Mouse (Mus musculus) kidney, postnatal 25 days (tissue): ENCODE measurements around the gene Rae1.

Experiments
- DNase-seq, 2 experiments: peaks; one replicate each; pipeline ENCODE4 v3.0.0; 2021; ENCODE audit warnings: mixed read lengths in 2 of 2

The Rae1 gene

GRCm38 (mm10) chr2:173027824-173028495, 28.0 kb downstream of the Rae1 start:
- no peak for DNase-seq

GRCm38 (mm10) chr2:173028508-173029031, 28.7 kb downstream of the Rae1 start:
- no peak for DNase-seq

GRCm38 (mm10) chr2:173030591-173031338, 30.8 kb downstream of the Rae1 start:
- no peak for DNase-seq

- no peak for DNase-seq
Measured at GRCm38 (mm10) chr2:173033531-173033930, 33.6 kb downstream of the Rae1 start.

GRCm38 (mm10) chr2:173034998-173035397, 35.1 kb downstream of the Rae1 start:
- DNase-seq = no peak

GRCm38 (mm10) chr2:173035653-173036052, 35.7 kb downstream of the Rae1 start:
- DNase-seq = no peak

- DNase-seq = no peak
Measured at GRCm38 (mm10) chr2:173036055-173036454, 36.1 kb downstream of the Rae1 start.

GRCm38 (mm10) chr2:173036611-173037010, 36.7 kb downstream of the Rae1 start:
- no peak for DNase-seq

GRCm38 (mm10) chr2:173037347-173037746, 37.4 kb downstream of the Rae1 start:
- no peak for DNase-seq

- DNase-seq = no peak
Measured at GRCm38 (mm10) chr2:173037827-173038607, 38.1 kb downstream of the Rae1 start.

GRCm38 (mm10) chr2:173039041-173039440, 39.1 kb downstream of the Rae1 start:
- DNase-seq = no peak

GRCm38 (mm10) chr2:173040803-173041202, 40.9 kb downstream of the Rae1 start:
- DNase-seq = no peak

GRCm38 (mm10) chr2:173041242-173041641, 41.3 kb downstream of the Rae1 start:
- DNase-seq = peak in 1 of 2 experiments; percentile 64

- no peak for DNase-seq
Measured at GRCm38 (mm10) chr2:173041893-173042292, 42.0 kb downstream of the Rae1 start.

GRCm38 (mm10) chr2:173042504-173043162, 42.7 kb downstream of the Rae1 start:
- DNase-seq = no peak

GRCm38 (mm10) chr2:173044198-173044970, 44.5 kb downstream of the Rae1 start:
- DNase-seq = peak; percentile 72 to 90

- no peak for DNase-seq
Measured at GRCm38 (mm10) chr2:173046582-173047297, 46.8 kb downstream of the Rae1 start.

- DNase-seq = peak; percentile 45 to 78
Measured at GRCm38 (mm10) chr2:173047471-173047870, 47.6 kb downstream of the Rae1 start.

- DNase-seq = no peak
Measured at GRCm38 (mm10) chr2:173048041-173048745, 48.3 kb downstream of the Rae1 start.

GRCm38 (mm10) chr2:173049231-173049630, 49.3 kb downstream of the Rae1 start:
- DNase-seq = peak in 1 of 2 experiments; percentile 40
